Mouse (Mus musculus) stomach, embryonic 15.5 days (tissue): ENCODE measurements at regions not wholly inside any gene's neighbourhood (a gene's known extent, or its start where the extent isn't known, plus 50 kb on each side); places are given as distances from the start of the nearest gene placed in this dataset.

Experiments used
- ATAC-seq: fragments of 200-750 bp; cut with Nextera tagmentation; 2 replicates; pipeline ENCODE4 v1.8.0; 2017; ENCODE audit warnings: low read depth, moderate number of reproducible peaks, moderate TSS enrichment; ENCODE audit not compliant: insufficient read depth, low FRiP score
- H3K27ac ChIP-seq: fragments of 300-500 bp; sonication (generic); 2 replicates; pipeline ENCODE4 v1.5.1; 2015; ENCODE audit warnings: mild to moderate bottlenecking, inconsistent platforms
- H3K27me3 ChIP-seq: fragments of 300-500 bp; sonication (generic); replicated peaks from 2 replicates; pipeline ENCODE4 v1.6.1; 2015; ENCODE audit warnings: inconsistent platforms
- H3K36me3 ChIP-seq: fragments of 300-500 bp; sonication (generic); 2 replicates; pipeline ENCODE4 v1.6.1; 2015; ENCODE audit warnings: inconsistent platforms
- H3K4me1 ChIP-seq: fragments of 300-500 bp; sonication (generic); 2 replicates; pipeline ENCODE4 v1.6.1; 2015; ENCODE audit warnings: inconsistent platforms
- H3K4me2 ChIP-seq: fragments of 300-500 bp; sonication (generic); 2 replicates; pipeline ENCODE4 v1.6.1; 2015; ENCODE audit warnings: mild to moderate bottlenecking, inconsistent platforms
- H3K4me3 ChIP-seq: fragments of 300-500 bp; sonication (generic); replicated peaks from 2 replicates; pipeline ENCODE4 v1.5.1; 2015; ENCODE audit warnings: inconsistent platforms
- H3K9ac ChIP-seq: fragments of 300-500 bp; sonication (generic); 2 replicates; pipeline ENCODE4 v1.6.1; 2015; ENCODE audit warnings: inconsistent platforms
- H3K9me3 ChIP-seq: fragments of 300-500 bp; sonication (generic); 2 replicates; pipeline ENCODE4 v1.6.1; 2016; ENCODE audit warnings: inconsistent platforms
- WGBS: fragments of 180-500 bp; shearing (Covaris S2); methylation state at CpG from one replicate; pipeline ENCODE4 v1.1.7; 2015; 5-methylcytosine and 5-hydroxymethylcytosine counted together

DNA sequence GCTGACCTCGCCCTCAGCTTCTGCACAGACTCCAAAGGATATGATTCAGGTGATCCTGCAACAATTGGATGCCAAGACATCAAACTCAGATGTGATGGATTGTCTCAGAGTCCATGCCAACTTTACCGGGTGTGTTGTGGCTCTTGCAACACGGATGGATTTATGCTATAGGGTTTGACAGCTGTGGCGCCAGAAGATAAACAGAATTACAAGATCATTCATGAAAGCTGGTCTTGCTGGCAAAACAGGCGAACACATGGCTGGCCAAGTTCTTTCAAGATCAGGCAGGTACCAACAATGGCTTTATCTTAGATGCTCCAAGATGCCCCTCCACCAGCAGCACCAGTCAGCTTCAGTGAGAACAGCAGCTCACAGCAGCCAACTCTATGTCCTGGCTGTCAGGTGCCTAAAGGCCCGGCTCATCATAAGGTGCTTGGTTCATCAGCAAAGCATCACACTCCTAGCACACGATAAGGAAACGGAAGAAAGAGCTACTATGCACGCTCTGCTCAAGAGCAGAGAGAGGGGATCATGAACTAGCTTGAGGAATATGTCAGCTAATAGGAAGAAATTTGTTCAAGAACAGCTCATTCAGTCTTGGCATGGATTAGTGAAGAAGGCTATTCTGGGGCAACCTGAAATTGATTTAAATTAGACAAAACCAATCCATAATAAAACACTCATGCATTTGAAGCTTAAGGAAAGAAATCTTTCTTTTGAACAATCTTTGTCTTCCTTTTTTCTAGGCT lies 229.9 kb upstream of the Map3k1 start:
- WGBS = 78% methylated on average over 9 of the region's 9 CpGs
- Histone ChIP-seq H3K4me1 (0 out of 2 replicates have a peak, but pooled peaks cover 2% of the 10 kb centered on the region), H3K36me3 (no peaks in the 10 kb centered on the region), H3K4me3 (no peak overlapping the region), H3K27me3 (no peaks in the 10 kb centered on the region), H3K9ac (no peak overlapping the region), H3K9me3 (no peaks in the 10 kb centered on the region), H3K4me2 (no peak overlapping the region), H3K27ac (no peak overlapping the region)
- ATAC-seq = no peak

DNA sequence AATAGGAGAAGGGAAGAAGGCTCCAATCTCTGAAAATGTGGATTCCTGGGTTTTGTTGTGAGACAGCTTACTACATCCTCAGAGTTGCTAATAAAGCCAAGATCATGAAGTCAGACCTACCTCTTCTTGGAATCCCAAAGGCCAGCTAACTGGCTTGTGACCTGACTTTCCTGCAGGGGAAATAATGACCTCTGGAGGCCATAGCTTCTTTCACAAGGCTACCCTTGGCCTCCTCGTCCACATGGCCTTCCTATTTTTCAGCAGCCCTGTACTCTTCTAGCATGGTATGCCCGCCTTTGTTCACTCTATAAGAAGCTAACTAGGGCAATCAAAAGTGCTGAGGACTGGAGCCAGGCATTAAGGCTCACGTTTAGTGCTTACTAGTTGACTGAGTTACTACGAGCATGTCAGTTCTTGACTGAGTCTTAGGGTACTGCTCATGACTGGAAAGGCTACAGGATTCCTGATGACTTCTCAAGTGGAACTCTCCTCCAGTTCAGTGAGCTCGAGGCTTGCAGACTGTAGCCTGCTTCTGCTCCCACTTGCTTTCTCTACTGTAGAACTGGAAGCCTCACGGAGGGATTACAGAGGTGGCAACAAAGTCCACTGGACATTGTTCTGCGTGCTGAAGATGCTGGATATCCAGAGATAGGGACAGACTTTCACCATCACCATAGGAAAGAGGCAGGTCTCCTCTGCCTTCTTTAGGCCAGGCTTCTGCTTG lies 230.8 kb upstream of the Map3k1 start:
- H3K27me3 ChIP-seq = no peaks in the 10 kb centered on the region
- H3K36me3 ChIP-seq = no peaks in the 10 kb centered on the region
- no peak overlapping the region for H3K4me2 ChIP-seq
- WGBS = 84% methylated on average over 7 of the region's 7 CpGs
- H3K9ac ChIP-seq = no peak overlapping the region
- 0 out of 2 replicates have a peak, but pooled peaks cover 2% of the 10 kb centered on the region for H3K4me1 ChIP-seq
- no peaks in the 10 kb centered on the region for H3K9me3 ChIP-seq
- no peak for ATAC-seq
- no peak overlapping the region for H3K27ac ChIP-seq
- no peak overlapping the region for H3K4me3 ChIP-seq

DNA sequence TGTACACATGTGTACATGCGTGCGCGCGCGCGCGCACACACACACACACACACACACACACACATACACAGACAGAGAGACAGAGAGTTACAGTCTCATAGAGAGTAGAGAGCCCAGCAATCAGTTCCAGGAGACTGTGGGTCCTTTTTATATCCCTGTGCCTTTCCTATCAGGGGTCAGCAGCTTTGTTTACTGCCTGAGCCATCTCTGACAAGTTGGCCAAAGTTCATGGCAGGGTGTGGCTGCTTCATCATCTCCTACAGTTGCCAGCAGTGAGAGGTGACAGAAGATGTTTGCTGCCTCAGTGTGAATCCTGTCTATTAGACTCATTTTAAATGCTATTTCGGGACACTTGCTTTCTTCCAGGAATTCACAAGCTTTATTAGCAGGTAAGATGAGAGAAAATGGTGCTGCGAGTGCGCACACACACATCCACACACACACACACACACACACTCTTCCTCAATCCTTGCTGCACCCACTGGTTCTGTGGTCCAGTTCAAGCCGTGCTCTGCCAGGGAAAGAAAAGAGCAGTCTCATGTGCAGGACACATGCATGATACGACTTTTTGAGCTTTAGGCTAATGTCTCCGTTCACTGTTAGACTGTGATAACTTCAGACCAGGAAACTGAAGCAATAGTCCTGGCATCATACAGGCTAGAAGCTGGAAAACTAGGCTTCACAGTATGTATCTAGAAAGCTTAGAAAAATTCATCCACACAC lies 234.9 kb upstream of the Map3k1 start:
- no peaks in the 10 kb centered on the region for H3K4me1 ChIP-seq
- no peak overlapping the region for H3K9ac ChIP-seq
- H3K36me3 ChIP-seq = no peaks in the 10 kb centered on the region
- ATAC-seq = peak; percentile 70; the same call in 1 of the 2 replicates
- H3K27me3 ChIP-seq = no peaks in the 10 kb centered on the region
- H3K27ac ChIP-seq = no peak overlapping the region
- no peak overlapping the region for H3K4me3 ChIP-seq
- no peak overlapping the region for H3K4me2 ChIP-seq
- 93% methylated on average over 13 of the region's 13 CpGs for WGBS
- H3K9me3 ChIP-seq = no peaks in the 10 kb centered on the region

DNA sequence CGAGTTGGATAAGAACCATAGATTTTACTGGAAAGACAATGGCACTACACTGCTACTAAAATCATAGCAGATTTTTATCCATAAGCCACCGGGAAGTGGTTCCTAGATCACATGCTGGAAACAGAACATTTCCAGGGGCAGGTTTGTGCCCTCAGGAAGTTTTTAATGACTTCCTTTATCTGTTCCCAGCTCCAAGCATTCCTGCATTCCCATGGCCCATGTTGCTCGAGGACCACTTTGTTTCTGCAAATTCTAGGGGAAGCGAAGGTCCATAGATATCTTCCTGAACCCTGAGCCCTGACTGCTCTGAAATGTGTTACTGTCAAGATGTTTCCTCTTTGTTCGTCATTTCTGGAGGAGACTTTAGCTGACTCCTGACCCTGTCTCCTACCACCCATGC lies 235.6 kb upstream of the Map3k1 start:
- ATAC-seq = no peak
- 64% methylated on average over 5 of the region's 5 CpGs for WGBS
- no peaks in the 10 kb centered on the region for H3K4me1 ChIP-seq
- no peaks in the 10 kb centered on the region for H3K36me3 ChIP-seq
- no peak overlapping the region for H3K4me3 ChIP-seq
- H3K4me2 ChIP-seq = no peak overlapping the region
- no peak overlapping the region for H3K9ac ChIP-seq
- no peaks in the 10 kb centered on the region for H3K9me3 ChIP-seq
- H3K27me3 ChIP-seq = no peaks in the 10 kb centered on the region
- no peak overlapping the region for H3K27ac ChIP-seq

DNA sequence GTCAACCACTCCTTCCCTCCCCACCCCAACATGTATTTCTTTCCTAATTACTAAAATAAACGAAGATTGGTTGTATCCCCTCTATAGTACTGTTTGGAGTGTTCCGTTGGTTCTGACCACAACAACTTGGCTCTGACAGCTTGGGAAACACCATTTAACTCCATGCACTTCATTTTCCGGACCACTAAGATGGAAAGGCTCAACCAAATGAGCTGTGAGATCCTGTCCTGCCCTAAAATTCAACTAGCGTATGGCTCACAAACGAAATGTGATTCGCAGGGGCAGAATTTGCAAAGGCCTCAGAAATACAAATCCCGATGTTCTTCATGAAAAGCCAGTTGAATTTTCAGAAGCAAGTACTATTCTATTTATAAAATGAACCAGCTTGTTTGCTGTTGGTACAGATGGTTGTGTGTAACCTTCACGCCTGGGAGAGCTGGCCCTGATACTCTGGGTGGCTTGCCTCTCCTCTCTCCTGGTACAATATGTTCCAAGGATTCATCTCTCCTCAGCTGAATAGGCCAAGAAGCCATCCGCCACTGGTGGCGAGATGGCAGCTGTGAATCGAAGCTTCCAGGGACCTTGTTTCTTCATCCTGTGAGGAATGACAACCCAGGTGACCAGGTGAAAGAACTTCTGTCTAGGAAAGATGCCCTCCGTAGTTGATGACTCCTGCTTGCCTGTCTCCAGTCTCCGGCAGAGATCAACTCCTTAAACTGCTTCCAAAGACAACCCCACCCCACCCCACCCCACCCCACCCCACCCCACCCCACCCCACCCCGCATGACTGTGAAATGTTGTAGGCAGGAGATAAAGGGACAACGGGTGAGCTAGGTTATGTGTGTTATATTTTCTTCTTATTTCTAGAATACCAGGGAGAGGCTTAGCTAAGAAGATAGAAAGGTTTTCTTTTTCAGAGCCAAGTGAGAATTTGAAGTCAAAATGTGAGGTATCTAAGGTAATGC lies 237.7 kb upstream of the Map3k1 start:
- H3K9ac ChIP-seq = no peak overlapping the region
- 80% methylated on average over 15 of the region's 15 CpGs for WGBS
- H3K9me3 ChIP-seq = no peaks in the 10 kb centered on the region
- no peak overlapping the region for H3K4me2 ChIP-seq
- no peak overlapping the region for H3K27ac ChIP-seq
- peak; percentile 88; the same call in 1 of the 2 replicates for ATAC-seq
- H3K27me3 ChIP-seq = no peaks in the 10 kb centered on the region
- no peaks in the 10 kb centered on the region for H3K36me3 ChIP-seq
- no peak overlapping the region for H3K4me3 ChIP-seq
- H3K4me1 ChIP-seq = no peaks in the 10 kb centered on the region

DNA sequence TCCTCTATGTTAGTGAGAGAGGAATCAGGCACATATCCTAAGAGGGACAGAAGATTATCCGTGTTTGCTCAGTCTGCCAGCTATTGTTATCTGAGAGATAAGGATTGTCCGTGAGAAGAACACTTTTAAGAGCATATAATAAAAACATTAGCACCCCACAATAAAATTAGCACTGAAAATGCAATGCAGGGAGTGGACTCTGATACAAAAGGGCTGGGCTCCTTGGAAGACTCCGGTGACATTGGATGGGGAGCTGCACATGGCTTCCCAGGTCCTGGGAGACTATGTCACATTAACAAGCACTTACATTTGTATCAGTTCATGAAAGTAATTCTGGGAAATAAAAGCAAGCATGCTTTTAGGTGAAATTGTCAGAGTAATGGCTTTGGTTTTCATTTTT lies 238.6 kb upstream of the Map3k1 start:
- no peak overlapping the region for H3K9ac ChIP-seq
- WGBS = 53% methylated on average over 3 of the region's 3 CpGs
- H3K36me3 ChIP-seq = no peaks in the 10 kb centered on the region
- no peaks in the 10 kb centered on the region for H3K4me1 ChIP-seq
- no peak overlapping the region for H3K27ac ChIP-seq
- no peak for ATAC-seq
- H3K9me3 ChIP-seq = no peaks in the 10 kb centered on the region
- H3K4me2 ChIP-seq = no peak overlapping the region
- H3K4me3 ChIP-seq = no peak overlapping the region
- no peaks in the 10 kb centered on the region for H3K27me3 ChIP-seq

DNA sequence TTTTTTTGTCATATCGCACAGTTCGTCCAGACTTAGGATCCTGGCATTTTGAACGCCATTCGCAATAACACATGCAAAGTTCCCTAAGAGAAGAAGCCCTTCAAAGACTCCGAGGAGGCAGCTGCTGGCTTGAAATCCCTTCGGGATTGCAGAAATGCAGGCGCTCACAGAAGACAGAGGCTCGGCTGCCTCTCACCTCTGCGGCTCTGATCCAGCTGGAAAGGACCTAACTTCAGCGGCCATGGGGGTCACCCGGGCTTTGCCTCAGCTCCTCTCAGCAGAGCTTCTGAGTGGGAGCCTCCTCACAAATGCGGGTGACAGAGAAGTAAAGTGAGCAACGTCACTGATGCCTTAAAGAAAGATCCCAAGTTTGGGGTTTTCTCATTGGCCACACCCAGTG lies 239.1 kb upstream of the Map3k1 start:
- Histone ChIP-seq H3K27ac (no peak overlapping the region), H3K27me3 (no peaks in the 10 kb centered on the region), H3K9ac (no peak overlapping the region), H3K36me3 (no peaks in the 10 kb centered on the region), H3K4me1 (no peaks in the 10 kb centered on the region; the same call in 1 of the 2 replicates), H3K4me2 (no peak overlapping the region), H3K9me3 (no peaks in the 10 kb centered on the region), H3K4me3 (no peak overlapping the region)
- ATAC-seq = no peak
- WGBS = 67% methylated on average over 13 of the region's 13 CpGs

DNA sequence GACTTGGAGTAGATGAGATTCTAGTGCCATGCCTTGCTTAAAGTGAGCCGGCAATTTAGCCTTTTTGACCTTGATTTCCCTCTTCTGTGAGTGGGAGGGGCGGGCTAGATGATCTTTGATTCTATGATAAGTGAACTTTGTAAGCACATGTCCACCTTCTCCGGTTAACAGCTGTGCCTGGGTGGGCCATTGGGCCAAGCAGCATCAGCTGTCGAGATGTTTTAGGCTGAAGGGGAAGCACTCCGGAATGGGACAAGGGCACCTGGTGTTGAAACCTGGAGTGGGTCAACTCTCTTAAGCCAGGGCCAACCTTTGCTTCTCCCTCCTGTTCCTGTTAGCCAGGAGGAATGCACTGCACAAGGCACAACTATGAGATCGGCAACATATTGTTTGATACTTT lies 239.5 kb upstream of the Map3k1 start:
- H3K27ac ChIP-seq = no peak overlapping the region
- H3K27me3 ChIP-seq = no peaks in the 10 kb centered on the region

DNA sequence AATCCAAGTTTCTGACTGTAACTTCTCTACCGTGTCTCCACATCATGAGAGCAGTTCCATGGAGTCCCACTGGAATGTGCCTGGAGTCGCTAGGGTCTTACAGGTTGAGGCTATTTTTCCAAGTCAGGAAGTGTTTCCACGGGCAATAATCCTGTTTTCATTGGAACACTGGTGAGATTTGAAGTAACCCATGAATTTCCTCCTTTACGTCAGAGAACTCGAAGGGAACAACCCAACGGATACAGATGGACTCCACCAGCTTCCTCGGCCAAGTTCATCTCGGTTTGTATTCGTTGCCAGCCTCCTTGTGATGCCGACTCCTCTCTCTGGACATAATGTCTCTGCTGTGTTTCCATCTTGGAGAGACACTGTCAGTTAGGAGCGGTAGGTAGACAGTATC lies 237.4 kb upstream of the Ankrd55 start:
- Histone ChIP-seq H3K27ac (no peak overlapping the region), H3K27me3 (no peaks in the 10 kb centered on the region), H3K9me3 (no peaks in the 10 kb centered on the region), H3K4me2 (no peak overlapping the region), H3K4me3 (no peak overlapping the region), H3K36me3 (no peaks in the 10 kb centered on the region), H3K9ac (no peak overlapping the region), H3K4me1 (no peaks in the 10 kb centered on the region; the same call in 1 of the 2 replicates)
- WGBS = 95% methylated on average over 11 of the region's 11 CpGs
- no peak for ATAC-seq

More for the DNA sequence above, 239.5 kb upstream of the Map3k1 start:
- H3K9me3 ChIP-seq = no peaks in the 10 kb centered on the region
- H3K4me2 ChIP-seq = no peak overlapping the region
- no peak overlapping the region for H3K4me3 ChIP-seq
- no peaks in the 10 kb centered on the region; the same call in 1 of the 2 replicates for H3K4me1 ChIP-seq
- no peak overlapping the region for H3K9ac ChIP-seq
- H3K36me3 ChIP-seq = no peaks in the 10 kb centered on the region
- ATAC-seq = no peak
- WGBS = 70% methylated on average over 6 of the region's 6 CpGs

DNA sequence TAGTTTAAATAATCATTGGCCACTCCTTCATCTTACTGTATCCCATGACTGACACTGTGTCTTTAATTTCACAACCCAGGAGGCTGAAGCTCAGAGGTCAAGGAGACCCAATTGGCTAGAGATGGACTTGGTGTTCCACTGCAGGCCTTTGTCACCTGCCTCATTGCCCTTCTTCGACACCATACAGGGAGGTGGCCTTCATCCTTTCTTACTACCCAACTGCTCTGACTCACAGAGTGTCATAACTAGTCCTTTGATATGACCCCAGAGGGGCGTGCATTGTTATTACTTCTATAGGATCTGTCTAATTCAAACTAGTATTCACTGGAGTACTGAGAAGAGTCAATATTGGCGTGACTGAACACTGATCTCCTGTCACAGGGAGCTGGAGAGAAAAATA lies 236.2 kb upstream of the Ankrd55 start:
- Histone ChIP-seq H3K27ac (no peak overlapping the region), H3K36me3 (no peaks in the 10 kb centered on the region), H3K4me3 (no peak overlapping the region), H3K9ac (no peak overlapping the region), H3K27me3 (no peaks in the 10 kb centered on the region), H3K9me3 (no peaks in the 10 kb centered on the region), H3K4me1 (no peaks in the 10 kb centered on the region; the same call in 1 of the 2 replicates), H3K4me2 (no peak overlapping the region)
- WGBS = 68% methylated on average over 3 of the region's 3 CpGs
- ATAC-seq = no peak

DNA sequence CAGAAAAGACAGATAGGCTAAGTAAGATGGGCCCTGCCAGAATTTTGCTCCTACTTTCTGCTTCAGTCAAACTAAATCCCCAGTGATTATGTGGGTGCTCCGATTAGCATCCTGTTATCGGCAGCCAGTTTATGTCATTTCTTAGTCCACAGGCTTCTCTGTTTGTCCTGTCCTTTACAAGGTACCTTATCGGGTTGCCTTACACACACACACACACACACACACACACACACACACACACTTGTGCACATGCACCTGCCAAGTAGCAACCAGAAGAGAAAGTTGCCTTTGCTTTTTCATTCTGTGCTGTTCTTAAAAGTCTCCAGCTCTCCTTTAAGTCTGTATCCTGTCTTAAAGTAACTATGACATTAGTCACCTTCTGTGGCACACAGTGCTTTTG lies 235.8 kb upstream of the Ankrd55 start:
- no peaks in the 10 kb centered on the region; the same call in 1 of the 2 replicates for H3K4me1 ChIP-seq
- no peaks in the 10 kb centered on the region for H3K27me3 ChIP-seq
- 64% methylated on average over 3 of the region's 3 CpGs for WGBS
- H3K9ac ChIP-seq = no peak overlapping the region
- no peak for ATAC-seq
- no peak overlapping the region for H3K27ac ChIP-seq
- H3K9me3 ChIP-seq = no peaks in the 10 kb centered on the region
- H3K4me3 ChIP-seq = no peak overlapping the region
- H3K4me2 ChIP-seq = no peak overlapping the region
- H3K36me3 ChIP-seq = no peaks in the 10 kb centered on the region
